Comparison of ENCODE assay signal across 1 mouse cellular context in the genomic region with DNA sequence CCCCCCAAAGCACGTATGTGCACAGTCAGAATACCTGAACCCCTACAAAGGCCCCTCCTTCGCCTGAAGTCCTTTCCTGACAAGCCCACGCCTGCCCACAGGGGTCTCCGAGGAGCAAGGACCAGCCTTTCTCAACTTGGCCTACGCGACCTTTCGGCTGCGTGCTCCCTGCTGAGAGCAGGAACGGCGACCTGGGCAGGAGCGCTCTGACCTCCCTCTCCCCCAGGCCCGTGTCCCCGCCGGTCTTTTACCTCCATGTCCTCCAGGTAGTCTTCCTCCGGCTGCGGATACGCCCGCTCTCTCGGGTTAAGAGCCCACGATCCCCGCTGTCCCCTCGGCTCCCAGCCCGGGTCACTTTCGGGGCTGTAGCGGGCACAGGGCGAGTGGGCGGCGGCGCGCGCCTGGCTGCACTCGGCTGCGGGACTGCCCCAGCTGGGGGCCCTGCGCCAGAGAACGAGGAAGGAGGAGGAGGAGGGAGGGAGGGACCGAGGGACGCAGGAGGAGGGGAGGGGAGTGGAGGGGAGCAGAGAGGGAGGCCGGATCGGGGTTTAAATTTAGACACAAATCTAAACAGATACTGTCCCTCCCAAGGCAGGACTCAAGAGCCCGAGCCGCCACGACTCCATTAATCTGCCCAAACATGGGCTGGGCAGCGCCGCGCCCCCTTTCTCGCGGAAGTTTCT.
TF ChIP-seq lines count a peak whose summit lies in the region.

No protein-coding gene starts in this region.

TF ChIP-seq in MEL, 35 proteins besides CTCF, POLR2A, EP300 and RAD21 (continued from another document):
- no peak; the same call in 1 of the 2 replicates for TF ChIP-seq ZMIZ1 (IDR thresholded peaks at IDR 0.05; ENCODE audit: low read depth, low read length)
- no peak for TF ChIP-seq BHLHE40 (IDR thresholded peaks at IDR 0.05; ENCODE audit: borderline replicate concordance, low read depth, low read length)
- TF ChIP-seq POLR2AphosphoS5 (IDR thresholded peaks at IDR 0.05; ENCODE audit: borderline replicate concordance, low read depth, low read length) = 0 out of 2 replicates have a peak, but pooled peaks have one; percentile 41
- 0 out of 2 replicates have a peak, but pooled peaks have one; percentile 18 for TF ChIP-seq MEF2A (IDR thresholded peaks at IDR 0.05; ENCODE audit: extremely low read depth, insufficient replicate concordance, low read depth, low read length, poor library complexity, severe bottlenecking)
- TF ChIP-seq POLR2AphosphoS2 (IDR thresholded peaks at IDR 0.05; ENCODE audit: low read length) = no peak; the same call in 1 of the 2 replicates
- TF ChIP-seq ETS1 (IDR thresholded peaks at IDR 0.05; ENCODE audit: low read depth, low read length) = peak; percentile 61
- TF ChIP-seq MXI1 (IDR thresholded peaks at IDR 0.05; ENCODE audit: low read depth, low read length) = peak; percentile 17
- no peak for TF ChIP-seq GATA1 (IDR thresholded peaks at IDR 0.05; ENCODE audit: low read depth, low read length)
- TF ChIP-seq MAX (IDR thresholded peaks at IDR 0.05; ENCODE audit: low read length) = peak; percentile 10; the same call in 1 of the 2 replicates
- peak; percentile 96 for TF ChIP-seq MAZ (IDR thresholded peaks at IDR 0.05; ENCODE audit: low read depth, low read length)
- no peak for TF ChIP-seq JUND (IDR thresholded peaks at IDR 0.05; ENCODE audit: low read depth, low read length)
- peak; percentile 3; the same call in 1 of the 2 replicates for TF ChIP-seq SIN3A (IDR thresholded peaks at IDR 0.05; ENCODE audit: low read length)
- TF ChIP-seq TBP (IDR thresholded peaks at IDR 0.05; ENCODE audit: low read depth, low read length) = 0 out of 2 replicates have a peak, but pooled peaks have one; percentile 0
- TF ChIP-seq TAL1 (IDR thresholded peaks at IDR 0.05; ENCODE audit: low read length) = no peak
- TF ChIP-seq E2F4 (IDR thresholded peaks at IDR 0.05; ENCODE audit: borderline replicate concordance, low read depth, low read length) = no peak
- TF ChIP-seq SMC3 (IDR thresholded peaks at IDR 0.05; ENCODE audit: low read depth, low read length) = no peak
- 0 out of 2 replicates have a peak, but pooled peaks have one; percentile 6 for TF ChIP-seq RCOR1 (IDR thresholded peaks at IDR 0.05; ENCODE audit: low read depth, low read length)
- TF ChIP-seq ZC3H11A (IDR thresholded peaks at IDR 0.05; ENCODE audit: low read depth, low read length) = no peak
- 0 out of 2 replicates have a peak, but pooled peaks have one; percentile 6 for TF ChIP-seq NRF1 (IDR thresholded peaks at IDR 0.05; ENCODE audit: insufficient read depth, low read depth, low read length, poor library complexity, severe bottlenecking)
- no peak; the same call in 1 of the 2 replicates for TF ChIP-seq UBTF (IDR thresholded peaks at IDR 0.05; ENCODE audit: borderline replicate concordance, insufficient read depth, low read depth, low read length)
- no peak for TF ChIP-seq MYB (IDR thresholded peaks at IDR 0.05; ENCODE audit: low read depth, low read length)
- TF ChIP-seq GABPA (IDR thresholded peaks at IDR 0.05; ENCODE audit: low read depth, low read length) = no peak
- TF ChIP-seq ZKSCAN1 (IDR thresholded peaks at IDR 0.05; ENCODE audit: low read depth, low read length) = no peak
- peak; percentile 53 for TF ChIP-seq TCF12 (IDR thresholded peaks at IDR 0.05; ENCODE audit: low read depth, low read length)
